Mouse (Mus musculus): ENCODE data around the gene D930020B18Rik.

GRCm38 (mm10) chr10:121626186-121626882 lies 15.1 kb upstream of the D930020B18Rik start, which contains the start of gene Xpot:
- TF ChIP-seq SMC3 (IDR thresholded peaks at IDR 0.05; ENCODE audit: low read depth, low read length) (no peak), POLR2A (IDR thresholded peaks at IDR 0.05; ENCODE audit: low read depth, low read length) (peak; percentile 93)

Data from CH12.LX (cell line).